Mouse (Mus musculus) heart, postnatal 0 days (tissue): ENCODE results near the gene Islr. TPM values are rescaled to one million over a fixed set of nuclear protein-coding genes. Genes with fewer than 3 reads are reported as not detected.

ENCODE experiments used
- ATAC-seq: fragments of 200-750 bp; cut with Nextera tagmentation; 2 replicates; pipeline ENCODE4 v1.8.0; 2017; ENCODE audit warnings: low read depth, moderate number of reproducible peaks, moderate library complexity; ENCODE audit not compliant: insufficient read depth
- DNase-seq: peaks from one replicate; pipeline ENCODE4 v3.0.0-alpha.2; 2016; ENCODE audit warnings: low spot score
- H3K27ac ChIP-seq: fragments of 300-500 bp; sonication (generic); 2 replicates; pipeline ENCODE4 v1.5.1; 2014; ENCODE audit warnings: low read depth, mild to moderate bottlenecking
- H3K27me3 ChIP-seq: fragments of 300-500 bp; sonication (generic); 2 replicates; pipeline ENCODE4 v1.6.1; 2014; ENCODE audit warnings: low read length, mixed read lengths; ENCODE audit not compliant: control insufficient read depth, insufficient read depth
- H3K36me3 ChIP-seq: fragments of 300-500 bp; sonication (generic); replicated peaks from 2 replicates; pipeline ENCODE4 v1.6.1; 2014; ENCODE audit warnings: low read length, mixed read lengths; ENCODE audit not compliant: control insufficient read depth, insufficient read depth
- H3K4me1 ChIP-seq: fragments of 300-500 bp; sonication (generic); 2 replicates; pipeline ENCODE4 v1.6.1; 2014; ENCODE audit warnings: antibody characterized with exemption; ENCODE audit not compliant: control insufficient read depth, insufficient read depth
- H3K4me2 ChIP-seq: fragments of 300-500 bp; sonication (generic); 2 replicates; pipeline ENCODE4 v1.6.1; 2014; ENCODE audit warnings: low read depth, mild to moderate bottlenecking, low read length, moderate library complexity
- H3K4me3 ChIP-seq: fragments of 300-500 bp; sonication (generic); 2 replicates; pipeline ENCODE4 v1.5.1; 2014; ENCODE audit warnings: low read depth, low read length
- H3K9ac ChIP-seq: fragments of 300-500 bp; sonication (generic); replicated peaks from 2 replicates; pipeline ENCODE4 v1.6.1; 2014; ENCODE audit warnings: low read depth, low read length, mixed read lengths
- H3K9me3 ChIP-seq: fragments of 300-500 bp; sonication (generic); replicated peaks from 2 replicates; pipeline ENCODE4 v1.6.1; 2016; ENCODE audit warnings: low read length; ENCODE audit not compliant: control insufficient read depth
- CTCF ChIP-seq: IDR thresholded peaks from 2 replicates; pipeline ENCODE4 v1.5.1; 2016; ENCODE audit warnings: antibody characterized with exemption, control low read depth, low read depth
- EP300 ChIP-seq: IDR thresholded peaks from 2 replicates; pipeline ENCODE4 v1.6.1; 2016; ENCODE audit warnings: antibody characterized with exemption, low read depth
- WGBS: fragments of 180-500 bp; shearing (Covaris S2); extraction: QIAGEN DNeasy Blood & Tissue Kit; methylation state at CpG from one replicate; pipeline ENCODE4 v1.1.7; 2014; 5-methylcytosine and 5-hydroxymethylcytosine counted together
- polyA plus RNA-seq: library from polyadenylated mRNA; unstranded; fragments of >200 nt; fragmentation: Nextera tagmentation; extraction: Ambion mirVana; gene quantifications from 2 replicates; pipeline ENCODE4 v1.2.1, GENCODE M21; 2015
- total RNA-seq: library from RNA; depleted of rRNA; stranded (reverse); fragments of >200 nt; gene quantifications from 2 replicates; pipeline ENCODE4 v1.2.3, GENCODE M21; 2014; ENCODE audit warnings: low replicate concordance

Islr gene
- total and polyA plus RNA-seq, 2 experiments from 2014 or later, result 14.4 to 39.9 TPM

- Histone ChIP-seq H3K4me3 (no peak overlapping the region), H3K36me3 (no peaks in the 10 kb centered on the region), H3K4me1 (no peaks in the 10 kb centered on the region), H3K4me2 (no peak overlapping the region), H3K27me3 (peaks cover 14% of the 10 kb centered on the region; the same call in 1 of the 2 replicates), H3K9ac (no peak overlapping the region), H3K27ac (no peak overlapping the region), H3K9me3 (no peaks in the 10 kb centered on the region)
- peak; percentile 31 for DNase-seq
- peak; percentile 14; the same call in 1 of the 2 replicates for ATAC-seq
- TF ChIP-seq CTCF, result no peak
- TF ChIP-seq EP300, result no peak
- whole genome bisulfite sequencing, result 29% methylated on average over 6 of the region's 6 CpGs
Measured at GRCm38 (mm10) chr9:58139947-58140346, 64.2 kb downstream of the Islr start.

GRCm38 (mm10) chr9:58135921-58136321 lies 68.2 kb downstream of the Islr start:
- DNase-seq, result no peak
- Histone ChIP-seq H3K4me2 (no peak overlapping the region), H3K4me3 (no peak overlapping the region), H3K9me3 (no peaks in the 10 kb centered on the region), H3K36me3 (no peaks in the 10 kb centered on the region), H3K9ac (no peak overlapping the region), H3K27me3 (peaks cover 46% of the 10 kb centered on the region), H3K27ac (no peak overlapping the region), H3K4me1 (no peaks in the 10 kb centered on the region)
- TF ChIP-seq EP300, result no peak
- no peak for TF ChIP-seq CTCF
- 40% methylated on average over 2 of the region's 2 CpGs for WGBS
- peak; percentile 44; the same call in 1 of the 2 replicates for ATAC-seq

GRCm38 (mm10) chr9:58134906-58135305 lies 69.2 kb downstream of the Islr start:
- Histone ChIP-seq H3K4me1 (no peaks in the 10 kb centered on the region), H3K36me3 (no peaks in the 10 kb centered on the region), H3K27me3 (peaks cover 53% of the 10 kb centered on the region), H3K4me3 (no peak overlapping the region), H3K9ac (no peak overlapping the region), H3K27ac (no peak overlapping the region), H3K4me2 (no peak overlapping the region), H3K9me3 (no peaks in the 10 kb centered on the region)
- WGBS, result 29% methylated on average over 7 of the region's 7 CpGs
- TF ChIP-seq CTCF (no peak), EP300 (no peak)
- ATAC-seq, result no peak
- DNase-seq, result no peak

- no peak overlapping the region for H3K27ac ChIP-seq
- 19% methylated on average over 16 of the region's 17 CpGs for WGBS
- no peak for TF ChIP-seq CTCF
- TF ChIP-seq EP300, result no peak
- no peak overlapping the region for H3K4me3 ChIP-seq
- no peak overlapping the region for H3K9ac ChIP-seq
- H3K9me3 ChIP-seq, result no peaks in the 10 kb centered on the region
- H3K27me3 ChIP-seq, result peaks cover 61% of the 10 kb centered on the region
- DNase-seq, result no peak
- no peaks in the 10 kb centered on the region for H3K4me1 ChIP-seq
- no peak for ATAC-seq
- H3K36me3 ChIP-seq, result no peaks in the 10 kb centered on the region
- no peak overlapping the region for H3K4me2 ChIP-seq
Measured at GRCm38 (mm10) chr9:58133893-58134884, 69.9 kb downstream of the Islr start.

- no peak overlapping the region for H3K4me2 ChIP-seq
- H3K9ac ChIP-seq, result no peak overlapping the region
- no peak overlapping the region for H3K27ac ChIP-seq
- H3K4me1 ChIP-seq, result no peaks in the 10 kb centered on the region
- no peak for ATAC-seq
- WGBS, result 61% methylated on average over 7 of the region's 7 CpGs
- H3K9me3 ChIP-seq, result no peaks in the 10 kb centered on the region
- no peak for DNase-seq
- peaks cover 69% of the 10 kb centered on the region for H3K27me3 ChIP-seq
- no peaks in the 10 kb centered on the region for H3K36me3 ChIP-seq
- no peak overlapping the region for H3K4me3 ChIP-seq
- TF ChIP-seq CTCF (no peak), EP300 (no peak)
Measured at GRCm38 (mm10) chr9:58131735-58132134, 72.4 kb downstream of the Islr start.
